17 mouse cellular contexts compared by ENCODE assay signal in the genomic region with DNA sequence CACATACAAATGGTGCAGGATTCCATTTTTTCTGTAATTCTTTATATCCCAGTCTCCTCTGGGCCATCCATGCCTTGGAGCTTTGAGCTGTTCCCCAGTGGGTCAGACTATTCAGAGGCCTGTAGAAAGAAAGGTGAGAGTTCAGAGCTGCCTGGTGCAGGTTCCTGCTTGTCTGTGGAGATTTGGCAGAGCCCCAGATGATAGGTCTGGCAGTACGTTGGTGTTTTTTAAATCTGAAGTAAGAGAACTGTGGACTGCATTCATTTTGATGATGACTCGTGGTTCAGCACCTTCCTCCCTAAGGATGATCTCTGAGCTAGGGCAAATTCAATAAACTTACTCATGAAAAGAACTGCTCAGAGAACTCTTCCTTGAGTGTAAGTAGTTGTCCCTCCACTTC.
"Had no signal": no experiment of that assay in that cellular context is flagged by ENCODE, and none has a peak within 500 bp of the region (broad histone marks: within the 10 kb centered on the region; RNA-seq: fewer than 3 reads in every experiment).

No protein-coding gene starts in this region.

- H3K9me3 ChIP-seq: limb, embryonic 12.5 days; liver, embryonic 13.5 days; lung, embryonic 15.5 days; megakaryocyte, embryonic 14.5 days; midbrain, embryonic 12.5 days; neural tube, embryonic 13.5 days had no signal

- H3K27ac ChIP-seq: limb, embryonic 12.5 days; liver, embryonic 13.5 days; lung, embryonic 15.5 days; macrophage; midbrain, embryonic 12.5 days; neural tube, embryonic 13.5 days; stomach, postnatal 0 days had no signal

- H3K4me2 ChIP-seq: limb, embryonic 12.5 days; liver, embryonic 13.5 days; lung, embryonic 15.5 days; midbrain, embryonic 12.5 days; neural tube, embryonic 13.5 days had no signal

- H3K4me3 ChIP-seq: limb, embryonic 12.5 days; liver, embryonic 13.5 days; lung, embryonic 15.5 days; midbrain, embryonic 12.5 days; neural tube, embryonic 13.5 days had no signal

- DNase-seq: layer of hippocampus, adult 9-11 months; layer of hippocampus, postnatal 36 days; liver; liver, embryonic 13.5 days; liver, postnatal 0 days; lung, postnatal 14 days; right cerebral cortex, postnatal 14 days; thymus, postnatal 4 days had no signal

- H3K4me1 ChIP-seq: liver, embryonic 13.5 days; lung, embryonic 15.5 days had no signal

- H3K36me3 ChIP-seq: limb, embryonic 12.5 days; liver, embryonic 13.5 days; lung, embryonic 15.5 days; midbrain, embryonic 12.5 days; neural tube, embryonic 13.5 days had no signal

- H3K27me3 ChIP-seq: limb, embryonic 12.5 days; liver, embryonic 13.5 days; lung, embryonic 15.5 days; midbrain, embryonic 12.5 days; neural tube, embryonic 13.5 days had no signal

- ATAC-seq: intestine, embryonic 16.5 days; liver, postnatal 0 days; midbrain, embryonic 16.5 days had no signal

- H3K9ac ChIP-seq: limb, embryonic 12.5 days; liver, embryonic 13.5 days; liver, postnatal 0 days; lung, embryonic 15.5 days; midbrain, embryonic 12.5 days; neural tube, embryonic 13.5 days had no signal
